Mouse (Mus musculus) adrenal gland, postnatal 36 days (tissue): ENCODE results near the gene Sema4c. TPM values are rescaled to one million over a fixed set of nuclear protein-coding genes. Genes with fewer than 3 reads are reported as not detected.

Source experiments
- DNase-seq, 2 experiments: peaks; one replicate each; pipeline ENCODE4 v3.0.0; 2021; ENCODE audit warnings: mixed read lengths in 1 of 2
- long read RNA-seq, 2 experiments: library from polyadenylated mRNA; stranded (forward); transcript quantifications; one replicate each; pipeline ENCODE4 v2.0.0; 2021; ENCODE audit warnings: borderline sequencing depth in 2 of 2
- total RNA-seq, 2 experiments: library from RNA; stranded (reverse); gene quantifications; 2 replicates each; pipeline ENCODE4 v1.2.3; 2021

Sema4c gene
- total RNA-seq = 10 to 100 TPM; 18.6 to 19.5 TPM
- long read RNA-seq, experiment 1, transcript Sema4c-201 (15 exons, 3,773 nt) = major isoform, 6 of 35 reads
- long read RNA-seq, experiment 1, partial matches to known transcripts = 7 of 35 reads
- long read RNA-seq, experiment 1, other reads (novel, unspliced or antisense) = 15 of 35 reads
- long read RNA-seq, experiment 2, partial matches to known transcripts = 2 of 10 reads
- long read RNA-seq, experiment 2, other reads (novel, unspliced or antisense) = 3 of 10 reads

DNA sequence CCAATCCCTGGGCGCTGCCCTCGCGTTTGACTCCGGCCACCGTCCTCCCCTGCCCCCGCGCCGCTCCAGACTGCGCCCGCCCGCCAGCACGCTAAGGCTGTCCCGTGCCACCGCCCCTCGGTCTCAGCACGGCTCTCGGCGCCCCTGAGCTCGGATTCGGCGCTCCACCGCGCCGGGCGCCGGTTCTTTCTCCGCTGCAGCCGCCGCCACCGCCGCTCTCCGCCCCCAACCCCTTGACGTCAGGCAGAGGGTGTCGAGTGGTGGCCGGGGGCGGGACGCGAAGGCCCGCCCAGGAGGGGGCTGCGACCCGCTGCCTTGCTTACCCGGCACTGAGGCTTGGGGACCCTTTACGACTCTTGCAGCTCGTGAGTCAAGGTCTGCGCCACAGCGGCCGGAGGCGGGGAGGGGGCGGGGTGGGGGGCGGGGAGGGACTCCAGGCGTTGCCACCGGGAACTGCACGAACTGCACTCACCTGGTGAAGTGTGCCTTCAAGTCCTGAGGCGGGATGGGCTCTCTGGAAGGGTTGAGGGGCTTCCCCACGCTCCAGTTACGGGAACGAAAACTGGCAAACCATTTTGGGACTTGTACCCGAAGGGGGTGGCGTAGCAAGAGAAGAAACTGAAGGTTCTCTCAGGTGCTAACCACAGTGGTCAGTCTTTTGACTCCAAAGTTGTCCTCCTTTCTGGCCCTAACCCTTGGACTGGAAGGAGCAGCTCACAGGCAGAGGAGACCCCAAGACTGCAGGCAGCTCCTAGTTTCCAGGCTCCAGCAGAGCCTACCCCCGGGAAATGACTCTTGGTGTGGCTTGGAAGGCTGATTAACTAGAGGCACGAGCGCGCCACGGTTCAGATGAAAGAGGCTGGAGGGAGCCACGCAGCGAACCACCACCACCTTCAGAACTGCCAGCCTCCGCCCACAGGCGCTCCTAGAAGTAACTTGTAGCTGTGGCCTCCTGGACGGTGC is at the start of gene Sema4c:
Gene Sema4c, minus strand, starts transcription at position 319 of the 963 bp plus-strand sequence.
- DNase-seq = peak; percentile 85 to 90

DNA sequence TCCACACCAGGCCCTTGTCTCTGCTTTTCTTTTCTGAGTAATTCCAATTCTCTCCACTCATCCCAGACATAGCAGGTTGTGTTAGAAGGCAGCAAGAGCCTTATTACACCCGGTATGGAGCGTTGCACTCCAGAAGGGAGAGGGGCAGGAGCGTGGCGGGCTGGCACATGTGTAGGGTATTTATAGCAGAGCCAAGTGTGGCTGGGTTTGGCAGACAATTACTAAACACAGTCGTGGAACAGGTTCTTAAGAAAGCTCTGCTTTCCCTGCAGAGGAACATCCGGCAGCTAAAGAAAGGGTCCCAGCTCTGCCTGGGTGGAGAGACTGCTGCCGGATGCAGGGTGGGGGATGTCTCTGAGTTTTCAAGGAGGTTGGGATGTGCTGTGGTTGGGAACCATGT is 48.8 kb upstream of the Sema4c start:
- DNase-seq = no peak

DNA sequence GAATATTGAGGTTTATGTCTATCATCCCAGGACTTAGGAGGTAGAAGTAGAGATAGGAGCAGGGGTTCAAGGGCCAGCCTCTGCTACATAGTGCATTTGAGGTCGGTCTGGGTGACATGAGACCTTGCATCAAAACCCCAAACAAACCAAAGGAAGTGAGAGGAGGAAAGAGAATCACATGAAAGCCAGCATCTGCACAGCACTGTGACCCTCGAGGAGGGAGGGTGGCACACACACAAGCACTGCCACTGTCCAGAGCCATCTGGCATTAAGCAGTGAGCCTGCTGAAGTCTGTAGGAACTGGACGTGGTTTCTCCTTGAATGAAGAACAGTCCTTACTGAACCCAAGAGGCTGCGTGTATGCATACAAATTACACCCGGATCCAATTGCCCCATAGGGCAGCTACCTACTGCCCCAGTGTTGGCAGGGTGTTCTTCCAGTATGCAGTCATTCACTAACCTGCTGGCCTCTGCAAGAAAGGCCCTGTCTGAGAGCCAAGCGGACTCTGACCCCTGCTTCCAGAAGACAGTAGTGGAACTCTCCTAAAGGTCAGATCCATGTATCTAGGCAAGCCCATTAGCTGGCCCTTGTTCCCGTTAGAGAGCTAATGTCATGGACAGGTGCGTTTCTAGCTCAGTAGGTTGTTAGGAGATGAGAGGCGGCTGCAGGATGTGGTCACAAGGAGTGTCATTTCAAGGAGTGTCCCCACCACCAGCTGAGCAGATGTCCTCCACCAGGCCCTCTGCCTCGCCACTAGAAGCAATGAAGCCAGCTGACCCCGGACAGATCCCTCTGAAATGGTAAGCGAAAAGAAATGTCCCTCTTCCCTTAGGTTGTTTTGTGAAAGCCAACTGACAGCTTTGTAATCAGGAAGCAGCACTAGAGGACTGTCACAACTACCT is 46.4 kb upstream of the Sema4c start:
- DNase-seq = no peak

DNA sequence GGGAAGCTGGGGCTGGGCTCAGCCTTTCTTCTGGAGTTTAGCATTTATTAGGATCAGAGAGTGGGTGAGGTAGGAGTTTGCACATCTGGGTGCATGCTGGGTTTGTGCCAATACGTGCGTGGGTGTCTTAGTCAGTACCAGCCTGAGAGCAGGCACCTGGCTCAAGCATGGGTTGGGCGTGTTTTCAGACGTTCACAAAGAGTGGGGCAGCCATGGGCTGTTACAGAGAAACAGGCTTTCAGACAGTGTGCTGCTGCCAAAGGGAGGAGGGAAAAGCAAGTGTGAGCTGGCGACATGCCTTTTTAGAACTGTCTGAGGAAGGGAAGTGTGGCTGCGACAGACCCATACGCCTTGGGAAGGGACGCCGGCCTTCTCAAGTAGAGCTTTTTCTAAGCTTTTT is 45.2 kb upstream of the Sema4c start:
- DNase-seq = no peak

DNA sequence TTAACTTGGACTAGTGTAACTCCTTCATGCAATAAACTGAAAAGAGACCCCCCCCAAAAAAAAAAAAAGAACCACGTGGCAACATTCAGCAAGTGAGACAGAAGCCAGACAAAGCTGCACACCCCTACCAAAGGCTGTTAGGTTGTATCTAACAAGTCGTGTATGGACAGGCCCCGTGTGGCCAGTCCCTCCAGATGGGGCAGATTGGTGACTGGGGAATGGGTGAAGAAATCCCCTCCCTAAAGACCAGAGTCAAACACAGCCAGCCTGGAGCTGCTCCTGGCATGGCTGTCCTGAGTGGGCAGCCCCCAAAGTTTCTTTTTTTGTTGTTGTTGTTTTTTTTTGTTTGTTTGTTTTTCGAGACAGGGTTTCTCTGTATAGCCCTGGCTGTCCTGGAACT is 44.1 kb upstream of the Sema4c start:
- no peak for DNase-seq

DNA sequence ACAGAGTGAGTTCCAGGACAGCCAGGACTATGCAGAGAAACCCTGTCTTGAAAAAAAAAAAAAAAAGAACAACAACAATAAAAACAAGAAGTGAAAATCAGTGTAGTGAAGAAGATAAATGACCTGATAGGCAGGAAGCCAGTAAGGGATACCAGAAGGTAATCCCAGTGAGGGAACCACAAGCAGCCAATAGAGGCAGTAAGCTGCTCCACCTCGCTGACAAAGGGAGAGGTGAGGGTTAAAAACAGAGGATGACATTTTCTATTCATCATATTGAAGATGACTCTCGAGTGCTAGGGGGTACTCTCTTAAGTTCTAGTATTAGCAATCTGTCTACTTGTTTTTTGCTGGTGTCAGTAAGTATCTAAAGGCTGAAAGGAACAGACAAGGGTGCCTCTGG is 40.3 kb upstream of the Sema4c start:
- DNase-seq = no peak

DNA sequence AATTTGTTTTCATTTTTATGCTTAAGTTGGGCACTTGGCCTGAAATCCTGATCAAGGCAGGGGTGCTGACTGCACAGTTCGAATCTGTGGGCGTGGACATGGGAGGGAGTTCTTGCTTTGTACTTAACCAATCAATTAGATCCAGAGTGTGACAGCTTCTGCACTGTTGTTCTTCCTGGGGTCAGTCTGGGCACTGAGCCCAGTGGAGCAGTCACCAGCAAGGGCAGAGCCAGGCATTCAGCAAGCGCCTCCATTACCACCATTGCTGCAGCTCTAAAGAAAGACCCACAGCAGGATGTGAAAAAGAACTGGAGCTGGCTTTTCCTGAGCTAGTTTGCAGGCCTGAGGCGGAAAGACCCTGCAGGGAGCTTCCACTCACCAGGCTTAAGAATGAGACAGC is 38.0 kb upstream of the Sema4c start:
- peak; percentile 79 to 86 for DNase-seq

DNA sequence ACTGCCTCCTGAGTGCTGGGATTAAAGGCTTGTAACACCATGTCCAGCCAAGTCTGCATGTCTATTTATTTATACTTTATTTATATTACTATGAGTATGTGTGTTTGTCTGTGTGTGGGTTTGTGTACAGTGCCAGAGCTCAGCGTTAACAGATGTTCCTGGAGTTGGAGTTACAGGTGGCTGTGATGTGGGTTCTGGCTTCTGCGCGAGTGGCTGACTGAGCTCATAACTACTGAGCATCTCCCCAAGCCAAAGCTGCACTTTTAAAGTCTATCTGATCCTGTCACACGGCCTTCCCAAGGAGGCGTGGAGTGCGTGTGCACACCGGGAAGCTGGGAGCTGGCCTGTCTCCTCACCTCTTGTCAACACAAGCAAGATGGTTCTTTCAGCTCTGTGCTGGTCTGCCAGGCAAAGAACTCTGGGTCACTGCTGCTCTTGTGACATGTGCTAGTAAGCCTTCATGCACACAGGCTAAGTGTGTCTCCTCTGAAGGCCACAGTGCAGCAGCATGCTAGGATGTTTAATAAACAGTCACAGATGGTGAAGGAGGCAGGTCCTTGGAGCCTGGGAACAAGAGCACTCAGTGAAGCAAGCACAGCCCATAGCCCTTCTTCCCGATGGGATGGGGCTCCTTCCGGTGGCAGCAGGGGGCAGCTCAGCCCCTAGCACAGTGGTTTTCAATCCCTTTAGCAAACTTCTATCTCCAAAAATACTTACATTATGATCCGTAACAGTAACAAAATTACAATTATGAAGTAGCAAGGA is 37.2 kb upstream of the Sema4c start:
- peak in 1 of 2 experiments; percentile 29 for DNase-seq

DNA sequence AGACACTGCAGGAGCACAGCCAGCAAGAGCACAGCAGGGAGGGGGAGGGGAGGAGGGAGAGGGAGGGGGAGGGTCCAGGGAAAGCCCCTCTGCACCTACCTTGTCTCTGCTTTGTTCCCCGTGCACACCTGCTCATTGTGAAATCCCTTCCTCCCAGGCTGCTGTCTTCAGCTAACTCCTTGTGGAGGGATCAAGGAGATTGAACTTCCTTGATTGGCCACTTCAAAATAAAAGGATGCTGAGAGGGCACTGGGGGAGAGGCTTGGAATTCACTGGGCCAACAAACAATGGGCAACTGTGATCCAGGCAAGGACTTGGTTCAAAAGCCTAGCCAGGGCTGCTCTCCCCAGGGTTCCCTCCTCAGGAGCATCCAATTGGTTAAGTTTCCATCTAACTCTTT is 35.0 kb upstream of the Sema4c start:
- no peak for DNase-seq

DNA sequence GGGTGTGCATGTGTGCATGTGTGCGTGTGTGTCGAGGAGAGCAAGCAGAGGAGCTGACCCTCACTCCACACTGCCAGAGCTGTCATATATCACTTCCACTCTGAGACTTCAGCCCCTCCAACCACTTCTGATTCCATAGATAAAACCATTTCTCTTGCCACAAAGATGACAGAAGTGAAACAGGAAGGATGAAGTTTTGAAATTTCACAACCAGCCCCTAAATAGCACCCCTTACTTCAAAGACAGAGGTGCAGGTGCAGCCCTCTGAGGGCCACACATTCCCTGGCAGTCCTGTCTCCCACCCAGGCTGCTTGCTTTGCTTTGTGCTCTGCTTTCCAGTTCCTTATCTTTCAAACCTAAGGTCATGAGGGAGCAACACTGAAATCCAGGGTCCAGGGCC is 33.3 kb upstream of the Sema4c start:
- no peak for DNase-seq

DNA sequence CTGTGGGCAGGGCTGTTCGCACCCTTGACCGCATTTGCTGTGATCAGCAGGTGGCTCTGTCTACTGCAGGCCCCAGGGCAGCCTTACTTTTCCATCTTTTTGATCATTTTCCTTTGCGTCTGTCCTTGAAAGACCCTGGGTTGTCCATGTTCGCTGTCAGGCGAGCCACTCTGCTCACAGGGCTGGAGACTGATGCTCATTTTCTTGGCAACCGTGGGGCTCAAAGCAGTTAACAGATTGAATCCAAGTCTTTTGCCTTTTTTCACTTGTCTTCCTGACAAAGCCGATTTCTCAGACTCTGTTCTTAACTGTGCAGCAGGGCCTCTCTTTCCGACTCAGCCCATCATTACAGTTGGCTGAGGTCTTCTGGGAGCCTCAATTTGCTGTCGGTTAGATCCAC is 32.5 kb upstream of the Sema4c start:
- DNase-seq = no peak

DNA sequence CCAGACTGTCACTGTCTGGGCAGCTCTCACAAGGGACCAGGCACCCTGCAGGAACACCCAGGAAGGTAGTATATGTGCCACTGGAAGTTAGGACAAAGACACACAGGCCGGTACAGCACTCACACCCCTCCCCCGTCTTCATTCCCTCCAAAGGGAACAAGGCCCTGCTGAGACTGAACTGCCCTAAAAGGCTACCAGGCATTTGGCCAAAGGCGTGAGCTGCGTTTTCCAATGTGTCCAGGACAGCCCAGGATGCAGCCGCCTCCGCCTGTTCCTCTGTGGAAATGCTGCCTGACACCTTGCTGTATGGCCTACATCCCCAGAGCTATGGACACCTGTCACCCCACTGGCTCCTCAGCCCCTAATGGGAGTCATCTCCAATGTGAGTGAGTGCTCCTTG is 31.3 kb upstream of the Sema4c start:
- peak; percentile 56 to 68 for DNase-seq

DNA sequence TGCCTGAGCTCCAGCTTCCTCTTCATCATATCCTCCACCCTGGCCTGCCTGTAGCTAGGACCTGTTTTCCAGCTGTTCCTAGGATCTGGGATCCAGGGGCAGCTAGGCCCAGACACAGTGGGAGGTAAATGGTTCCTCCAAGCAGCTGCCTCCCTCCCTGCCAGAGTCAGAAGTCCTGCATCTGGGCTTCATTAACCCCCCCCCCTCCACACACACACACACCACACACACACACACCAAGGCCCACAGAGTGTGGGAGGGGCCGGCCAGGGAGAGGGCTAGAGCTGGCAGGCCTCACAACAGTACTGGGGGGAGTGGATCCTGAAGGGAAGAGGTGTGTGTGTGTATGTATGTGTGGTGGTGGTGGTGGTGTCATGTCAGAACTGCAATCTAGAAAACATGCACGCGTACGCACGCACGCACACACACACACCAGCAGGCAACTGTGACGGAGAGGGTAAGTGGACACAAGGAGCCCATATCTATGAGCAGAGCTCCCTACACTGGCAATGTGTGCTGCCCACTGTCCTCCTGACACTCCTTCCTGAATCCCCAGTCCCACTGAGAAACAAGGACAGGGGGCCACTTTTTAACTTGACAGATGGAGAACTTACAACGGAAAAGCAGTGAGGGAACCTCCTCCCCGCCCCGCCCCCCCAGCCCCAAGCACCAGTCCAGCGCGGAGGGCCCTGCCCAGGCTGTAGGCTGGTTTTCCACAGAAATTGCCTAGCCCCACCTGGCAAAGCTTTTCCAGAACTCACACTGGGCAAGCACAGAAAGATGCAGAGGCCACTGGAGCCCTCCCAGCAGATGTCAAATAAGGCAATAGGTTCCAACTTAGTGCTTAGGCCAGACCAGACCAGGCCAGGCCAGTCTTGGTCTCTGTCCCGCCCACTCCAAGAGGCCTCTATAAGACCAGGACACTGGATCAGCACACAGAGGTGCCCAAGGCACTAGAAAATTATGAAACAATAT is 30.6 kb upstream of the Sema4c start:
- DNase-seq = no peak

DNA sequence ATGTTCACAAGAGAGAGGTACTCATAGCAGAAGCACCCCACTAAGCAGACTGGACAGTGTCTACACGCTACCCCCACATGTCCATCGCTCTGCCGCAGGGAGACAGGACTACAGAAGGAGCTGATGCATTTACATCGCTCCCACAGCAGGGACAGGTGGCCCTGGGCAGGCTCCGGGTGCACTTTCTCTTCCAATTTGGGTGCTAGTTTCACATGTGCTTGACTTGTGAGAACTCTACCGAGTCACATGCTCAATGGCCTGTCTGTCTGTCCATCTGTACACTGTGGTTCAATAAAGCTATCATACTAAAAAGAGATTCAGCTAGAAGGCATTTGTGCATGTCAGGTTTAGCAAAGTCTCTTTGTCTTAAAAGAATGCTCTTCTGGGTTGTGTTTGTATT is 29.7 kb upstream of the Sema4c start:
- no peak for DNase-seq

DNA sequence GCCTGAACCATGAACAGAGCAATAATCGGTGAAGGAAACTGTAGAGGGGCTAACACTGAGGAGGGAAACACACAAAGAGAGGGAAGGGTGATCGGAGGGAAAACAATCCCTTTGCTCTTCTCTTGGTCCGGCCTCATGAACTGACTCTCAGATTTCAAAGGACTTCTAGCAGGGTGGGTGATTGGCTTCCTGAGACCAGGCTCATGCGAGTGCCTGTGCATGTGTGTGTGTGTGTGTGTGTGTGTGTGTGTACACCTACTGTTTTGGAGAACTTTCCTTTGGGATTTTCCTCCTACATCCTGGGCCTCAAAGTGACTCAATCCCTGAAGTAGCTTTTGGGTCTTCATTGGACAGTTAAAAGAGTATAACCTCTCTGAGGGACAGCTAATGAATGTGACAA is 28.1 kb upstream of the Sema4c start:
- DNase-seq = no peak

DNA sequence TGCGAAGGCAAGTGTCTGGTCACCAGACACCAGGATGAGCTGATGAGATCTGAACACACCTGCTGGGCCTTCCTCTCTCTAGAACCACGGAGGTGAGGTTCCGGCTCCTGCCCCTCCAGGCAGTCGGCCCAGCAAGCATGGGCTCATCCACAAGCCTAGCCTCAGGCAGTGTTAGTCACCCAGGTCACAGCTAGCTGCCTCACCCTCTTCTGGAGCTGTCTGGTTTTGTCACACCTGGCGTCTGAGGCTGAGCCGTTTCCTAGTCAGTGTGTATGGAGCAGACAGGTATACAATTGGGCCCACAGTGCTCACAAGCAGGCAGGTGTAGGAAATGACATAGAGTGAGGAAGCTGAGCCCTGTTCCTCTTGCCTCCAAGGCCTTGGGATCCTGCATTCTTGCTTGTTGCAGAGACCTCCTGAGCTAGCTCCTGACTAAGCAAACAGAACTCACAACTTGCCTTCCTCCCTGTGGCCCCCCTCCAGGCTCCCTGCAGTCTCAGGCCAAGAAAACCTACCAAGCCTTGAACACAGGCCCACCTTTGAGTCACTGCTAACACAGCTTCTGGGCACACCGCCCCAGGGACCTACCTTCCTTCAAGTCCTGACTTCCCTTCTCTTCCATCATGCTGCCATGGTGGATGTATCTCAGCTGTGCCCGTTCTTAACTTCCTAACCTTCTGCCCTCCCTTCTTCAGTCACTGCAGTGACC is 25.4 kb upstream of the Sema4c start:
- peak in 1 of 2 experiments; percentile 37 for DNase-seq

DNA sequence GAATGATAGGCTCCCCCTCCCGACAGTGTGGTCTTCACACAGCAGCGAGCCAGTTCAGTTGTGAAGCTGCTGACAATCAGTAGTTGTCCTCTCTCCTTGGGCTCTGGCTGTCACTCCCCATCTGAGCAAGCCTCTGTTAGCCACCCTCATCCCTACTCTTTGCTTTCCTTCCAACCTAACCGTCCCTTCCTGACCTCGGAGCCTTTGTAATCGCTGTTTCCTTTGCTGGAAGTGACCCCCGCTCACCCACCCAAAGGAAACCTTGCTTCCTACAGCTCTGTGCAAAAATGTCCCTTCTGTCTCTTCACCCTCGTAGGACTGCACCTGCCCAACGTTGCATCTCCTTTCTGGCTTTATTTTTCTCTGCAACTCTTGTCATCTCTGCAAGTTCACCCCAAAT is 24.1 kb upstream of the Sema4c start:
- no peak for DNase-seq

DNA sequence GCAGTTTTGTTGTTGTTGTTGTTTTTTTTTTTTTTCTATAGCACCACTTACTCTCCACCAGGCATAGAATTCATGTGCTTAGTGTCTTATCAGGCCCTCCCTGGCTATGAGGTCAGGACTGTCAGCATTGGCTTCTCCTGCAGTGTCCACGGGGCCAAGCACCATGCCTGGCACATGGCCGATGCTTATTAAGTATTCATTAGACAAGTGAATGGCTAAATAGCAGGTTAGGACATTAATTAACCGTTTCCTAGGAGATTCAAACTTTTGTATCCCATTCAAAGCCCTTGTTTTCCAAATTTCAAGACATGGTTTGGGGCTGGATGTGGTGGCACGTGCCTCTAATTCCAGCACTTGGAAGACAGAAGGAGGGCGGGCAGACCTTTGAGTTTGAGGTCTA is 23.1 kb upstream of the Sema4c start:
- no peak for DNase-seq

DNA sequence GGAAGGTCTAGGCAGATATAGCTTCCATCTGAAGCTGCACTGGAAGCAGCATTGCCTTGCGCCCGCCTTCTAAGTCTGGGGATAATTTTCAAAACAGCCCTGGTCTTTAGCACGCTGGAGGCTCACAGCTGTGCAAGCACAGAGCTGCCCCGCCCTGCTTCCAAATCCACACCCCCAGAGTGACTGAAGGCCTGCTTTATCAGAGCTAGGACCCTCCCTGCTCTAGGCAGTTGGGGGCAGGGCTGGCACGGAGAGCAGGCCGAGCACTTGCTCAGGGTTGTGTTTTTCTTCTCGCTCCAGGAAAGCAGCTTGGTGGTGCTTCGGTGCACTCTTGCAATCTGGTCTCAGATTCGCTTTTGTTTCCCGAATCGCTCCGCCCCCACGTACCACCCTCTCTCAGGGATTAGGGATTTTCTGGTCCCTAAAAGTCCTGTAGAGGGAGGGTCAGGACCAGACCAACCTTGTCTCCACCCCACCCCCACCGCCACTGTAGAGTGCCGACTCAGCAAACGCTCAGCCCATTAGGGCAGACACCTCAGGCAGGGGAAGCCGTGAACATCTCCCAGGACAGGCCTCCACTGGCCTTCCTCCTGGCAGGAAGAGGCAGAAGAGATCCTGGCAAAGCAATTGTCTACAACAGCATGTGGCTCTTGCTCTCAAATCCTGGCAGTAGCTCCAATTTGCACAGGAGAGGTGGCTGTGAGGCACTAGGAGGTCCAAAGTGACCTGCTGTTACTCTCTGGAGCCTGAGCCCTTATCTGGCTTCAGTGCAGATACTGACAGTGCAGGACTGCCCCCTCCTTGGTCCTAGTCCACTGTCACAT is 22.4 kb upstream of the Sema4c start:
- DNase-seq = peak; percentile 51 to 77
